Mouse (Mus musculus) embryo, embryonic 11.5 days (tissue): ENCODE results near the gene Epx.
"Not testable (repeated sequence)": the region's sequence is repeated elsewhere in the genome, so short reads cannot be mapped to it uniquely, and the experiment has no call there.

Source experiments
- DNase-seq: peaks from one replicate; pipeline ENCODE4 v3.0.0-alpha.2; 2012; ENCODE audit warnings: low read depth, low spot score

Gene Epx

GRCm38 (mm10) chr11:87875436-87875835, at the start of gene Epx:
TSS of gene Epx (minus strand) at chr11:87875536.
- no peak for DNase-seq

- DNase-seq = peak; percentile 39
Observed at GRCm38 (mm10) chr11:87920966-87921365, 45.6 kb upstream of the Epx start, which contains the start of gene Olfr464. TSS of gene Olfr464 (minus strand) at chr11:87920967.

- DNase-seq = no peak
Observed at GRCm38 (mm10) chr11:87920301-87920700, 45.0 kb upstream of the Epx start.

- DNase-seq = no peak
Observed at GRCm38 (mm10) chr11:87916005-87916404, 40.7 kb upstream of the Epx start.

- DNase-seq = no peak
Observed at GRCm38 (mm10) chr11:87904331-87904730, 29.0 kb upstream of the Epx start.

GRCm38 (mm10) chr11:87897287-87897686, 22.0 kb upstream of the Epx start, which contains the start of gene Olfr463:
TSS of gene Olfr463 (minus strand) at chr11:87897387.
- DNase-seq = no peak

GRCm38 (mm10) chr11:87892168-87892567, 16.8 kb upstream of the Epx start, which contains the start of gene Olfr462:
TSS of gene Olfr462 (minus strand) at chr11:87892268.
- DNase-seq = no peak

- DNase-seq = no peak
Observed at GRCm38 (mm10) chr11:87884856-87885255, 9.5 kb upstream of the Epx start.

- DNase-seq = peak; percentile 8
Observed at GRCm38 (mm10) chr11:87883493-87883892, 8.2 kb upstream of the Epx start.

- no peak for DNase-seq
Observed at GRCm38 (mm10) chr11:87881714-87882113, 6.4 kb upstream of the Epx start.

GRCm38 (mm10) chr11:87879826-87880225, 4.5 kb upstream of the Epx start:
- no peak for DNase-seq

GRCm38 (mm10) chr11:87871766-87872165, 3.6 kb downstream of the Epx start:
- DNase-seq = no peak

- DNase-seq = no peak
Observed at GRCm38 (mm10) chr11:87870096-87870495, 5.2 kb downstream of the Epx start.

GRCm38 (mm10) chr11:87866891-87867290, 8.4 kb downstream of the Epx start:
- DNase-seq = not testable (repeated sequence)

- DNase-seq = no peak
Observed at GRCm38 (mm10) chr11:87862805-87863204, 12.5 kb downstream of the Epx start.

GRCm38 (mm10) chr11:87860426-87860825, 14.9 kb downstream of the Epx start:
- DNase-seq = no peak

GRCm38 (mm10) chr11:87859273-87859672, 16.1 kb downstream of the Epx start:
- DNase-seq = no peak

- no peak for DNase-seq
Observed at GRCm38 (mm10) chr11:87854550-87854949, 20.8 kb downstream of the Epx start.

GRCm38 (mm10) chr11:87853597-87853954, 21.8 kb downstream of the Epx start:
- peak; percentile 4 for DNase-seq

- DNase-seq = peak; percentile 89
Observed at GRCm38 (mm10) chr11:87852690-87853596, 22.4 kb downstream of the Epx start, which contains the start of gene Mks1. TSS of gene Mks1 (plus strand) at chr11:87853215.

GRCm38 (mm10) chr11:87847884-87848283, 27.5 kb downstream of the Epx start:
- DNase-seq = no peak

- DNase-seq = no peak
Observed at GRCm38 (mm10) chr11:87846968-87847600, 28.3 kb downstream of the Epx start.

GRCm38 (mm10) chr11:87841436-87841835, 33.9 kb downstream of the Epx start:
- no peak for DNase-seq
